Mouse (Mus musculus) T-cell, adult 2 months (primary cell): ENCODE measurements at regions not wholly inside any gene's neighbourhood (a gene's known extent, or its start where the extent isn't known, plus 50 kb on each side); places are given as distances from the start of the nearest gene placed in this dataset.

Experiments used
- DNase-seq: peaks from one replicate; pipeline ENCODE4 v3.0.0; 2022; ENCODE audit warnings: low spot score

DNA sequence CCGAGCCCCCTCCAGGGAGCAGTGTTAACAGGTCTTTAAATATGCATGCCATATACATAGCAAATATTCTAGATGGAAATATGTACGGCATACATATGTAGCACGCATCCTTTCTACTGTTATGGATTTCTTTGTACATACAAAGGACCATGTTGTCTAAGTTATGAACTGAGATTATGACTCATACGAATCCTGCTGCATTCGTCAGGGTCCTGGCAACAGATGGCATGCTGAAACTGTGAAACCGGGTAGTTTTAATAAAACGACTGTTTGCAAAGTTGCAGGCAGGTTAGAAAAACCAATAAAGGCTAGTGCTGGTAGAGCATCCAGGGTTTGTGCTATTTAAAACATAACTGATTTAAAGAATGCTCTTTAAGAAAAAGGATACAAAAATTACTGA, 88.8 kb upstream of the Tlk1 start:
- DNase-seq: no peak

GRCm38 (mm10) chr2:70909401-70909800, 83.9 kb upstream of the Tlk1 start:
- no peak for DNase-seq

DNA sequence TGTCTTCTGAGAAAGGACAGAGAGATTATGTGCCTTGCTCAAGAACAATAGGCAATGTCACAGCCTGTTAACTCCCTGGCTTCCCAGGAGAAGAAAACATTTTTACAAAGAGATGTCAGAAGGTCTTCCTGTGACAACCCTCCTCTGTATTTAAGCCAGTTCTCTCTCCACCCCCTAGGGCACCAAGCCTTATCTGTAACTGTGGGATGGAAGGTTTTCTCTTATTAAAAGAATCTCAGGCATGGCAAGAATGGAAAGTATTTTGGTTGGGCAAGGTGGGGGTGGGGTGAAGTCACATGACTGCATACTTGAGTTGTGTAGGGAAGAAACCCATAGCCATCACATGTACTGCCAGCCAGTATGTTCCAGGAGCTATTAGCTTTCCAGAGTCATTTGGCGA, 83.1 kb upstream of the Tlk1 start:
- no peak for DNase-seq

GRCm38 (mm10) chr2:70906216-70906615, 80.7 kb upstream of the Tlk1 start:
- DNase-seq: no peak

- no peak for DNase-seq
Observed at GRCm38 (mm10) chr2:70904429-70904828, 78.9 kb upstream of the Tlk1 start.

DNA sequence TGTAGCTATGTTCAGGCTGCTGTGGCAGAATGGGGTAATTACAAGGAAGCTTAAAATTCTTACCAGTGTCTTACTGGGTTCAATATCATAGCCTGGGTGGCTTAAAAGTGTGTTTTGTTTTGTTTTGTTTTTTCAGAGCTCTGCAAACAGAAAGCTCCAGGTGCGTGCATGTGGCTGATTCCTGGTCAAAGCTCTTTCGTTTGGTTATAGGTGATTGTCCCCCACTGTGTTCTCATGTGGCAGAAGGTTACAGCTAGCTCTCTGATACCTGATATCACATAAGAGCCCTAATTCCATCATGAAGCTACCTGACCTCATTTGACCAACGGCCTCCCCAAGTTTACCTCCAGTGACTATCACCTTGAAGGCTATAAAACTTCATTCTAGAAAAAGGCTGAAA, 76.7 kb upstream of the Tlk1 start:
- DNase-seq: no peak

DNA sequence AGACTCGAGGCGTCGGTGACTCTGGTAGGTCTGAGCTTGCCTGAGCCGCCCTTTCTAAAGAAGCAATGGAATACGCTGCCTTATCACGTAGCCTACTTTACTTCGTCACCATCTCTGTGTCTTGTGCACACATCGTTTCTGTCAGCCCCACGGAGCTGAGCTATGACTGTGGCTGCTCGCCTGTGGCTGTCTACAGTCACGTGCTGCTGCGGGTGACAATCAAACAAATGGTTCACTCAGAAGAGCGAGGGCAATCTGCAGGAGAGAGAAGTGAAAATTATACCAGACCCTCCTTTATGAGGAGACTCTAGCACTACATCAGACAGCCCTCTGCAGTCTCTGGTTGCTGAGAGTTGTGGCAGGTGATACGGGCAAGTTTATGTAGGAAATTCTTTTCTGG, 76.0 kb upstream of the Tlk1 start:
- DNase-seq: no peak

GRCm38 (mm10) chr2:70899056-70899455, 73.5 kb upstream of the Tlk1 start:
- no peak for DNase-seq

GRCm38 (mm10) chr2:70898396-70898795, 72.9 kb upstream of the Tlk1 start:
- DNase-seq: no peak

DNA sequence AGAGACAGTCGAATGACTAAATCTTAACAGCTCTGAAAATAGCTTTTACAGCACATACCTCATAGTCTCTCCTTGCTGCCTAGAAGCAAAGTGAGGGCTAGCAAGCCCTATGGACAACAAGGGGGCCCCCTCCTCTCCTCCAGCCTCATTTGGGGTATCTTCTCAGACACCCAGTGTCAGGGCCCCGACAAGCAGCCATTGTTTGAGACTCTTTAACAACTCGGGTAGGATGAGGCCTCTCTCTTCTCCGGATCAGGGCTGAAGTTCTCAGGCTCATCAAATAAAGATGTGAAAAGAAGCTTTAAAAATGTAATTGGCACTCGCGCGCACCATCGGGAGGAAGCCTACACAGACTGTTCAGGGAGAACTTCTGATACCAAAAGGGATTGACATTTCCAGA, 71.8 kb upstream of the Tlk1 start:
- no peak for DNase-seq

GRCm38 (mm10) chr2:70889522-70890100, 64.1 kb upstream of the Tlk1 start:
- no peak for DNase-seq

DNA sequence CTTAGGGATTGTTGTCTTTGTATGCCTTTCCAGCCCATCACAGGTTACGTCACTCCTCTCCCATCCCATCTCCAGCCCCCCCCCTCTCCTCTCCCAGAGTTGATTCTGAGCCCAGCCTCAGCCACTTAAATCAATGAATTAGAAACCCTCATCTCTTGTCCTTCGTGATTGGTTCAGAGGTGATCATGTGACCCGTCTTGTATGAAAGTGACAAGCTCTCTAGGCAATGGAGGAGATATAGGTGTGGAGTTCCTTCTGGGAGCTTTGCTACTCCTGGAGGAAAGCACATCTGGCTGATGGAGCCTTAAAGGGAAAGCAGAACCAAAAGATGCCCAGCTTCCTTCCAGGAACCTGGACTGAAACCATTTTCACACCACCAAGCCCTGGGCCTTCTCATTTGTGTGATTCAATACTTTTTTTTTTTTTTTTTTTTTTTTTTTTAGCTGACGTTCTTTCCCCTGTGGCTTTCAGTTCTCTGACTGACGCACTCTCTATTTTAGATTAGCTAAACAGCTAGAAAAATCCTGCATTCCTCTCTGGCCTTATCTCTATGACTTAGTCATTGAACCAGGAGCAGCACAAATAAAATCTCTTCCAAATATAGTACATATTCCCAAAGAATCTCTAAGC, 63.4 kb upstream of the Tlk1 start:
- DNase-seq: no peak

DNA sequence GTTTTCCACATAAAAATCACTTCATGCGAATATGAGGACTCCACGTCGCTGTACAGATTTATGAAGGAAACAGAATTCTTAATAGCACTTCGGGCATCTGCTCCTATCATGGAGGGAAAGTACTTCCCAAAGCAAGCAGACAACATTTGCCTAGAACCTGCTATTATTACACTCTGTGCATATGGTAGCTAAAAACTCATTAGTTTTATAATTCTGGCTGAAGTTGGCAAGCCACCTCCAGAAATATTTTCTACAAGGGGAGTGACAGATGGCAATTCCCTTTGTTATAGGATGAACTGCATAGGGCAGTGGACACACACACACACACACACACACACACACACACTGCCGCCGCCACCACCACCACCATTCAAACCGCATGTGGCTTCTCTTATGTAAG, 61.3 kb upstream of the Tlk1 start:
- no peak for DNase-seq

- no peak for DNase-seq
Observed at GRCm38 (mm10) chr2:70885674-70886073, 60.1 kb upstream of the Tlk1 start.

GRCm38 (mm10) chr2:70877333-70878080, 52.0 kb upstream of the Tlk1 start:
- no peak for DNase-seq

- peak; percentile 16 for DNase-seq
Observed at GRCm38 (mm10) chr2:70876251-70876650, 50.7 kb upstream of the Tlk1 start.
